Mouse (Mus musculus) heart, adult 2 months (tissue): ENCODE results near the gene Slc16a9.

Experiments
- CTCF ChIP-seq: fragments of 200-600 bp; IDR thresholded peaks from 2 replicates; pipeline ENCODE4 v1.8.1; 2022; ENCODE audit warnings: antibody characterized with exemption, mild to moderate bottlenecking, moderate library complexity
- EP300 ChIP-seq: fragments of 200-500 bp; IDR thresholded peaks from 2 replicates; pipeline ENCODE4 v1.6.1; 2011; ENCODE audit warnings: low read depth, low read length, control low read depth; ENCODE audit not compliant: insufficient read depth

- TF ChIP-seq CTCF (no peak), EP300 (no peak)
Observed at GRCm38 (mm10) chr10:70266501-70266900, 21.6 kb downstream of the Slc16a9 start.
